Mouse (Mus musculus) midbrain, embryonic 16.5 days (tissue): Measurements from ENCODE around the gene Rgp1. TPM values are rescaled to one million over a fixed set of nuclear protein-coding genes. Genes with fewer than 3 reads are reported as not detected.

ENCODE experiments used
- ATAC-seq: fragments of 200-750 bp; cut with Nextera tagmentation; 2 replicates; pipeline ENCODE4 v1.8.0; 2017; ENCODE audit warnings: moderate TSS enrichment
- H3K27ac ChIP-seq: fragments of 300-500 bp; sonication (generic); 2 replicates; pipeline ENCODE4 v1.5.1; 2014; ENCODE audit warnings: mild to moderate bottlenecking, low read length, mixed read lengths
- H3K27me3 ChIP-seq: fragments of 300-500 bp; sonication (generic); 2 replicates; pipeline ENCODE4 v1.6.1; 2014; ENCODE audit warnings: low read depth, low read length, mixed read lengths; ENCODE audit not compliant: control insufficient read depth, insufficient read depth
- H3K36me3 ChIP-seq: fragments of 300-500 bp; sonication (generic); 2 replicates; pipeline ENCODE4 v1.6.1; 2014; ENCODE audit warnings: mild to moderate bottlenecking, low read length, moderate library complexity, mixed read lengths; ENCODE audit not compliant: control insufficient read depth, insufficient read depth
- H3K4me1 ChIP-seq: fragments of 300-500 bp; sonication (generic); 2 replicates; pipeline ENCODE4 v1.6.1; 2014; ENCODE audit warnings: mild to moderate bottlenecking, low read length, mixed read lengths; ENCODE audit not compliant: control insufficient read depth, insufficient read depth
- H3K4me2 ChIP-seq: fragments of 300-500 bp; sonication (generic); 2 replicates; pipeline ENCODE4 v1.6.1; 2014; ENCODE audit warnings: mild to moderate bottlenecking, low read length, mixed read lengths
- H3K4me3 ChIP-seq: fragments of 300-500 bp; sonication (generic); 2 replicates; pipeline ENCODE4 v1.5.1; 2014; ENCODE audit warnings: low read depth, mild to moderate bottlenecking, low read length, moderate library complexity, mixed read lengths
- H3K9ac ChIP-seq: fragments of 300-500 bp; sonication (generic); 2 replicates; pipeline ENCODE4 v1.6.1; 2014; ENCODE audit warnings: low read depth, low read length, mixed read lengths
- H3K9me3 ChIP-seq: fragments of 300-500 bp; sonication (generic); replicated peaks from 2 replicates; pipeline ENCODE4 v1.6.1; 2014; ENCODE audit warnings: mild to moderate bottlenecking, low read length, mixed read lengths; ENCODE audit not compliant: control insufficient read depth, poor library complexity, severe bottlenecking
- WGBS: fragments of 180-500 bp; shearing (Covaris S2); extraction: QIAGEN DNeasy Blood & Tissue Kit; methylation state at CpG from one replicate; pipeline ENCODE4 v1.1.7; 2014; 5-methylcytosine and 5-hydroxymethylcytosine counted together
- polyA plus RNA-seq: library from polyadenylated mRNA; unstranded; fragments of >200 nt; fragmentation: Nextera tagmentation; extraction: Ambion mirVana; gene quantifications from 2 replicates; pipeline ENCODE4 v1.2.1, GENCODE M21; 2015

Gene Rgp1
- polyA plus RNA-seq, 1 experiment from 2014 or later: 15.2 TPM

DNA sequence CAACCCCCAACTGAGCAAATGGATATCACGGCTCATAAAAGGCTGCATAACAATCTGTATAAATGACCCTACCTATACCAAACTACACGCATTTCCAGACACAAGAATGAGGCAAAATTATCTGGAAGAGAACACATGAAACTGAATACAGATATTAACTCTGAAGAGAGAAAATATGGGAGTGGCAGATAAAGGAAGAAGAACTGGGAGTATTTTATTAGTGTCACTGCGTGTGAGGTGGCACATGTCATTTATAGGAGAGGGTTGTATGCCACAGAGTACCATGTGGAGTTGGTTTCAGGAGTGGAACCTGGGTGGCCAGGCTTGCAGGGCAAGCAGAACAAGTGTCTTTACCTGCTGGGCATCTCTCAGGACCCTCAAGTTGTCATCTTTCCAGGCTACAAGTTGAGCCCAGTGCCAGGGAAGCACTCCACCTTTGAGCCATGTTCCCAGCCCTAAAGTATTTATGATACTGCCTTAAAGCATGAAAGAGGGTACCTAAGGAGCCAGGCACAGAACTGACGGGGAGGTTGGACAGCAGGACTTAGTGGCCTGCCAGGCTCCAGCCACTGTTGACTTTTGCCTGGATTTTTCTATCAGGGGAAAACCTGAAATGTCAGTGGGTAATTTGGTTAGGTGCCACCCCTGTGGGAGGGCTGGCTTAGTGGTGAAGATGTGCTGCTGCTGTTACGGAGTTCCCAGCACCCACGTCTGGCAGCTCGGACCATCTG lies 20.3 kb downstream of the Rgp1 start:
- H3K4me1 ChIP-seq: no peaks in the 10 kb centered on the region
- WGBS: 93% methylated on average over 7 of the region's 7 CpGs
- no peak overlapping the region for H3K27ac ChIP-seq
- H3K36me3 ChIP-seq: no peaks in the 10 kb centered on the region
- no peak for ATAC-seq
- H3K4me2 ChIP-seq: no peak overlapping the region
- no peaks in the 10 kb centered on the region for H3K9me3 ChIP-seq
- H3K9ac ChIP-seq: no peak overlapping the region
- no peak overlapping the region for H3K4me3 ChIP-seq
- H3K27me3 ChIP-seq: no peaks in the 10 kb centered on the region

DNA sequence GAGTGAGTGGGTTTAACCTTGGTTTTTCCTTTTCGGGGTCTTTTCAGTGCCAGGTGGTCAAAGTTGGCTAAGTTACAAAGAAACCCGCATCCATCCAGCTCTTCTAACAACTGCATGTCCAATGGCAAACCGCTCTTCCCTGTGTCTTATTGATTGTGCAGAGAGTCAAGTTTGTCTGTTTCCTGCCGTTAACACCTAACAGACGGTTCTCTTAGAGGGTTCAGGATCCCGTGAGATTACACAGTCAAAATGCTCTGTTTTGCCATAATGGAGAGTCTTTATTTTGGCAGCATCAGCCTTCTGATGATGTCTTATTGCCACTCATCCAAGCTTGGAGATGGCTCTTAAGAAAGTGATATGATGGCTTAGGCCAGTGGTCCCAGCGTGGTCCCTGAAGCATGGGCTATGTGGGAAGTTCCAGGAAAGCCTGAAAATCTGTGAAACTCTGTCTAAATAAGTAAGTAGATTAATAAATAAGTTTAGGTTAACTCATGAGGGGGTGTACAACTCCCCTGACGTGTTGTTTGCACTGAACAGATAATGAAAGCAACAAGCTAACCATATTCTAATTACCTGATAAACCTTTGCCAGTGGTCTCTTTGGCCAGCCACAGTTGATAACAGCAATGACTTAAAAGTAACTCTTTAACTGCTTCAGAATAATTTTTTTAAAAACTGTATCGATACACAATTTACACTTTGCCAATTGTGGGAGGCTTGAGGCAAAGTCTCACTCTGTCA lies 21.9 kb downstream of the Rgp1 start:
- no peaks in the 10 kb centered on the region for H3K4me1 ChIP-seq
- H3K4me3 ChIP-seq: no peak overlapping the region
- no peak for ATAC-seq
- 83% methylated on average over 9 of the region's 9 CpGs for WGBS
- no peaks in the 10 kb centered on the region for H3K9me3 ChIP-seq
- H3K4me2 ChIP-seq: no peak overlapping the region
- no peak overlapping the region for H3K9ac ChIP-seq
- no peaks in the 10 kb centered on the region for H3K27me3 ChIP-seq
- H3K36me3 ChIP-seq: no peaks in the 10 kb centered on the region
- H3K27ac ChIP-seq: no peak overlapping the region

GRCm38 (mm10) chr4:43604099-43604498 lies 25.6 kb downstream of the Rgp1 start:
- ATAC-seq: no peak
- WGBS: 54% methylated on average over 3 of the region's 3 CpGs
- H3K27ac ChIP-seq: no peak overlapping the region

DNA sequence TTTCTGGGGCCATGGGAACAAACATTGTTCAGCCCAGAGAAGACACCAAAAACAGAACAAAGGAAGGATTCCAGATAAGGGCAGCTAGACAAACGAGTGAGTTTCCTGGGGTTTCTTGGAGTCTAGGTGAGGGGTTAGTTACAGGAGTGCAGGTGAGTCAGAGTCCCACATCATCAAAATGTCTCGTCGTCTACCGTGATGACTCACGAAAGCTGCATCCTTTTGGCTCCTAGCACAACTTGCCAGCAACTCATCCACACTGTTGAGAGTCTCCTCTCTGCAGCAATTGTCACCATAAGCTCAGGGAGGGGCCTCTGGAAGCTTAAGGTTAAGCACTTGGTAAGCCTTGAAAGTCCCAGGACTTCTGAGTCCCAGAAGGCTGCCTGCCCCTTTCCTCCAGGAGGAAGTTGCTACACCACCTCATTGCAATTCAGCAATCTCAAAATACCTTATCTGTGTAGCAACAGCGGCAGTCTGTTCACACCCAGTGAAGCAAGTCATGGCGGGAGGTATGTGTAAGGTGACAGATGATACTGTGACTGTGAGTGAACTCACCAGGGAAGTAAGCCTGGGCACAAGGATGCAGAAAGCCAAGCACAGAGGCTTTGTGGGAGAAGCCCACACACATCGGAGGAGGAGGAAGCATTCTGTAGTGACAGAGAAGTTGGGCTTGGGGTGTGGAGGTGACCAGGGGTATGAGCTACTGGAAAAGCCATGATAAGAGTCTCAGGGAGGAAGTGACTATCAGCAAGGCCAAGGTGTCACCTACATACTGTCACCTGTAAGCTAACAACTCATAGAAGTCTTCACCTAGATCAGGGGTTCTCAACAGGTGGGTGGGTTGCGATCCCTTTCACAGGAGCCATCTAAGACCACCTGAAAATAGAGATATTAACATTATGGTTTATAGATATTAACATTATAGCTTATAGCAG lies 26.5 kb downstream of the Rgp1 start:
- no peak overlapping the region for H3K9ac ChIP-seq
- H3K36me3 ChIP-seq: no peaks in the 10 kb centered on the region
- WGBS: 81% methylated on average over 9 of the region's 9 CpGs
- H3K4me1 ChIP-seq: no peaks in the 10 kb centered on the region
- no peak for ATAC-seq
- H3K4me3 ChIP-seq: no peak overlapping the region
- H3K27me3 ChIP-seq: no peaks in the 10 kb centered on the region
- H3K4me2 ChIP-seq: no peak overlapping the region
- H3K27ac ChIP-seq: no peak overlapping the region
- H3K9me3 ChIP-seq: no peaks in the 10 kb centered on the region

More at GRCm38 (mm10) chr4:43604099-43604498, 25.6 kb downstream of the Rgp1 start:
- Histone ChIP-seq H3K4me2 (no peak overlapping the region), H3K4me3 (no peak overlapping the region), H3K4me1 (no peaks in the 10 kb centered on the region), H3K36me3 (no peaks in the 10 kb centered on the region), H3K27me3 (no peaks in the 10 kb centered on the region), H3K9me3 (no peaks in the 10 kb centered on the region), H3K9ac (no peak overlapping the region)

DNA sequence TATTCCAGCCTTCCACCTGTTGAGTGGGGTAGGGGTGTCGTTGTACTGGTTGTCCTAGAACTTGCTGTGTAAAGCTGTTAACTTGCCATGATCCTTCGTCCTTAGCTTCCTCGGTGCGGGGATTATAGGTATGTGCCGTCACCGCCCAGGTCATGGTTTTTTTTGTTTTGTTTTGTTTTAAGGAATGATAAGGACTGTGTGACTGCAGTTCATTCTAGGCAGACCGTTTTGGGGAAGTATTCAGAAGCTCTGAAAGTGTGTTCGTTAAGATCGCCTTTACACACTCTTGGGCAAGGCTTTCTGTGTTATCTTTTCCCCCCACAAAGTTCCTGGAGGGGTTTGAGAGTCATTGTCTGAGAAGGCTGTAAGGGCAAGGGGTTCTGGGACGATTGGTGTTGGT lies 34.0 kb downstream of the Rgp1 start:
- Histone ChIP-seq H3K27ac (no peak overlapping the region), H3K4me2 (no peak overlapping the region), H3K4me1 (no peaks in the 10 kb centered on the region), H3K27me3 (no peaks in the 10 kb centered on the region), H3K9ac (no peak overlapping the region), H3K4me3 (no peak overlapping the region), H3K9me3 (no peaks in the 10 kb centered on the region), H3K36me3 (no peaks in the 10 kb centered on the region)
- no peak for ATAC-seq
- WGBS: 75% methylated on average over 10 of the region's 10 CpGs

- Histone ChIP-seq H3K36me3 (no peaks in the 10 kb centered on the region), H3K9ac (no peak overlapping the region), H3K4me1 (no peaks in the 10 kb centered on the region), H3K4me3 (no peak overlapping the region), H3K27ac (no peak overlapping the region), H3K27me3 (no peaks in the 10 kb centered on the region), H3K9me3 (no peaks in the 10 kb centered on the region), H3K4me2 (no peak overlapping the region)
- WGBS: 64% methylated on average over 3 of the region's 3 CpGs
- no peak for ATAC-seq
Observed at GRCm38 (mm10) chr4:43613060-43613730, 34.7 kb downstream of the Rgp1 start.

DNA sequence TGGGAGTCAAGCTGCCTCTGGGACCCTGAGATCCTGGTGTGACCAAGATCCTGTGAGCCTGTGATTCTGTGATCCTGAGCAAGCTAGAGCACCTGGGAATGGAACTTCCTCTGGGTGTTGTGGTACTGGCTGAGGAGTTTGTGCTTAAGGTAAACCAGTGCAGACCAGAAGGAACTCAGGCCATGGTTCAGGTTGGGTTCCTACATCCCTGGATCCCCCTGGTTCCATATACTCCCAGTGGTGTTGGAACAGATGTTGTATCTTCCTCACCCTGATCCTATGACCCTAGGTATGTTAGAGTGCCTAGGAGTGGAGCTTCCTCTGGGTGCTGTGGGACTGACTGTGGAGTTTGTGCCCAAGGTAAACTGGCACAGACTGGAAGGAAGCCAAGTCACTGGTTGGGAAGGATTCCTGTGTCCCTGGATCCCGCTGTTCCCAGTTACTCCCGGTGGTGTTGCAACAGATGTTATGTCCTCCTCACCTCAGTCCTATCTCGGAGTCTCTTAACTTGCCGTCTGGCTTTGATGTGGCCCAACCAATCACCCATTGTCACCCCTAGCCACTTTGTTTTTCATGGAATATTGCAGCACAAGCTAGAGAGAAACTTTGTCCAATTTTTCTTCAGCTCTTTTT lies 41.7 kb downstream of the Rgp1 start:
- no peaks in the 10 kb centered on the region for H3K4me1 ChIP-seq
- no peak overlapping the region for H3K27ac ChIP-seq
- no peaks in the 10 kb centered on the region for H3K27me3 ChIP-seq
- no peaks in the 10 kb centered on the region for H3K36me3 ChIP-seq
- H3K9ac ChIP-seq: no peak overlapping the region
- 85% methylated on average over 4 of the region's 4 CpGs for WGBS
- no peak overlapping the region for H3K4me3 ChIP-seq
- no peak overlapping the region for H3K4me2 ChIP-seq
- ATAC-seq: no peak
- 0 out of 2 replicates have a peak, but pooled peaks cover 6% of the 10 kb centered on the region for H3K9me3 ChIP-seq
